Mouse (Mus musculus): Measurements from ENCODE around the gene Vmn1r194. TPM values are rescaled to one million over a fixed set of nuclear protein-coding genes. Genes with fewer than 3 reads are reported as not detected.
"Not testable (repeated sequence)": the region's sequence is repeated elsewhere in the genome, so short reads cannot be mapped to it uniquely, and the experiment has no call there.

Vmn1r194 gene
- total RNA-seq (2014; fragmentation: Nextera tagmentation), result not detected in 2 replicates
- total RNA-seq (2017), result not detected in 2 replicates

GRCm38 (mm10) chr13:22243915-22244314, at the start of gene Vmn1r194:
Gene Vmn1r194 (plus strand): TSS chr13:22244215.
- ATAC-seq (replicated peaks; ENCODE audit: low FRiP score, low TSS enrichment, poor library complexity, severe bottlenecking), result no peak

- not testable (repeated sequence) for ATAC-seq (replicated peaks; ENCODE audit: low FRiP score, low TSS enrichment, poor library complexity, severe bottlenecking)
Measured at GRCm38 (mm10) chr13:22223060-22223459, 21.0 kb upstream of the Vmn1r194 start, which contains the start of gene Vmn1r193. Gene Vmn1r193 (minus strand): TSS chr13:22223160.

- ATAC-seq (replicated peaks; ENCODE audit: low FRiP score, low TSS enrichment, poor library complexity, severe bottlenecking), result not testable (repeated sequence)
Measured at GRCm38 (mm10) chr13:22270222-22270621, 26.2 kb downstream of the Vmn1r194 start, which contains the start of gene Vmn1r195. Gene Vmn1r195 (plus strand): TSS chr13:22270522.

- no peak for ATAC-seq (replicated peaks; ENCODE audit: low FRiP score, low TSS enrichment, poor library complexity, severe bottlenecking)
Measured at GRCm38 (mm10) chr13:22271721-22272120, 27.7 kb downstream of the Vmn1r194 start.

GRCm38 (mm10) chr13:22284578-22284977, 40.6 kb downstream of the Vmn1r194 start:
- ATAC-seq (replicated peaks; ENCODE audit: low FRiP score, low TSS enrichment, poor library complexity, severe bottlenecking), result no peak

- no peak for ATAC-seq (replicated peaks; ENCODE audit: low FRiP score, low TSS enrichment, poor library complexity, severe bottlenecking)
Measured at GRCm38 (mm10) chr13:22289620-22290019, 45.6 kb downstream of the Vmn1r194 start, which contains the start of gene Vmn1r196. Gene Vmn1r196 (plus strand): TSS chr13:22289920.

Other genes with a start within 250 kb of the Vmn1r194 start
- gene Prss16, start 234.5 kb upstream of the Vmn1r194 start, total RNA-seq (2014; fragmentation: Nextera tagmentation), result not detected in 2 replicates
- 0.19 and 0.89 TPM in 2 replicates for gene Prss16, start 234.5 kb upstream of the Vmn1r194 start, total RNA-seq (2017)
- 11.1 TPM in 1 of 2 replicates, not detected in the other for gene Hist1h2ah, start 208.6 kb upstream of the Vmn1r194 start, total RNA-seq (2014; fragmentation: Nextera tagmentation)
- gene Hist1h2ah, start 208.6 kb upstream of the Vmn1r194 start, total RNA-seq (2017), result 482 and 578 TPM in 2 replicates
- 142 and 423 TPM in 2 replicates for gene Hist1h2bk, start 208.3 kb upstream of the Vmn1r194 start, total RNA-seq (2014; fragmentation: Nextera tagmentation)
- gene Hist1h2bk, start 208.3 kb upstream of the Vmn1r194 start, total RNA-seq (2017), result 812 and 1,118 TPM in 2 replicates
- 56.5 and 110 TPM in 2 replicates for gene Hist1h4i, start 202.9 kb upstream of the Vmn1r194 start, total RNA-seq (2014; fragmentation: Nextera tagmentation)
- gene Hist1h4i, start 202.9 kb upstream of the Vmn1r194 start, total RNA-seq (2017), result 136 and 141 TPM in 2 replicates
- gene Hist1h2ag, start 201.3 kb upstream of the Vmn1r194 start, total RNA-seq (2014; fragmentation: Nextera tagmentation), result 19.5 and 69.6 TPM in 2 replicates
- 882 and 1,306 TPM in 2 replicates for gene Hist1h2ag, start 201.3 kb upstream of the Vmn1r194 start, total RNA-seq (2017)
- 238 and 405 TPM in 2 replicates for gene Hist1h2bj, start 201.0 kb upstream of the Vmn1r194 start, total RNA-seq (2014; fragmentation: Nextera tagmentation)
- gene Hist1h2bj, start 201.0 kb upstream of the Vmn1r194 start, total RNA-seq (2017), result 313 and 664 TPM in 2 replicates
- not detected in 2 replicates for gene Vmn1r188, start 159.8 kb upstream of the Vmn1r194 start, total RNA-seq (2014; fragmentation: Nextera tagmentation)
- gene Vmn1r188, start 159.8 kb upstream of the Vmn1r194 start, total RNA-seq (2017), result not detected in 2 replicates
- not detected in 2 replicates for gene Vmn1r189, start 138.4 kb upstream of the Vmn1r194 start, total RNA-seq (2014; fragmentation: Nextera tagmentation)
- not detected in 2 replicates for gene Vmn1r189, start 138.4 kb upstream of the Vmn1r194 start, total RNA-seq (2017)
- not detected in 2 replicates for gene Vmn1r191, start 60.2 kb upstream of the Vmn1r194 start, total RNA-seq (2014; fragmentation: Nextera tagmentation)
- not detected in 2 replicates for gene Vmn1r191, start 60.2 kb upstream of the Vmn1r194 start, total RNA-seq (2017)
- gene Vmn1r192, start 53.1 kb upstream of the Vmn1r194 start, total RNA-seq (2014; fragmentation: Nextera tagmentation), result not detected in 2 replicates
- gene Vmn1r192, start 53.1 kb upstream of the Vmn1r194 start, total RNA-seq (2017), result not detected in 2 replicates
- not detected in 2 replicates for gene Vmn1r193, start 21.1 kb upstream of the Vmn1r194 start, total RNA-seq (2014; fragmentation: Nextera tagmentation)
- gene Vmn1r193, start 21.1 kb upstream of the Vmn1r194 start, total RNA-seq (2017), result not detected in 2 replicates
- gene Vmn1r195, start 26.3 kb downstream of the Vmn1r194 start, total RNA-seq (2014; fragmentation: Nextera tagmentation), result not detected in 2 replicates
- not detected in 2 replicates for gene Vmn1r195, start 26.3 kb downstream of the Vmn1r194 start, total RNA-seq (2017)
- gene Vmn1r196, start 45.7 kb downstream of the Vmn1r194 start, total RNA-seq (2014; fragmentation: Nextera tagmentation), result not detected in 2 replicates
- not detected in 2 replicates for gene Vmn1r196, start 45.7 kb downstream of the Vmn1r194 start, total RNA-seq (2017)
- gene Vmn1r197, start 80.4 kb downstream of the Vmn1r194 start, total RNA-seq (2014; fragmentation: Nextera tagmentation), result not detected in 2 replicates
- gene Vmn1r197, start 80.4 kb downstream of the Vmn1r194 start, total RNA-seq (2017), result not detected in 2 replicates
- gene Vmn1r198, start 106.1 kb downstream of the Vmn1r194 start, total RNA-seq (2014; fragmentation: Nextera tagmentation), result not detected in 2 replicates
- gene Vmn1r198, start 106.1 kb downstream of the Vmn1r194 start, total RNA-seq (2017), result not detected in 2 replicates
- not detected in 2 replicates for gene Vmn1r199, start 135.6 kb downstream of the Vmn1r194 start, total RNA-seq (2014; fragmentation: Nextera tagmentation)
- gene Vmn1r199, start 135.6 kb downstream of the Vmn1r194 start, total RNA-seq (2017), result not detected in 2 replicates
- not detected in 2 replicates for gene Vmn1r200, start 146.2 kb downstream of the Vmn1r194 start, total RNA-seq (2014; fragmentation: Nextera tagmentation)
- not detected in 2 replicates for gene Vmn1r200, start 146.2 kb downstream of the Vmn1r194 start, total RNA-seq (2017)
- gene Vmn1r201, start 227.7 kb downstream of the Vmn1r194 start, total RNA-seq (2014; fragmentation: Nextera tagmentation), result not detected in 2 replicates
- gene Vmn1r201, start 227.7 kb downstream of the Vmn1r194 start, total RNA-seq (2017), result not detected in 2 replicates